Mouse (Mus musculus) embryonic facial prominence, embryonic 14.5 days (tissue): ENCODE measurements around the gene St8sia2. TPM values are rescaled to one million over a fixed set of nuclear protein-coding genes. Genes with fewer than 3 reads are reported as not detected.

Experiments
- ATAC-seq: fragments of 200-750 bp; cut with Nextera tagmentation; 2 replicates; pipeline ENCODE4 v1.8.0; 2017; ENCODE audit warnings: low read depth, moderate number of reproducible peaks, moderate TSS enrichment
- DNase-seq: peaks from one replicate; pipeline ENCODE4 v3.0.0-alpha.2; 2015; ENCODE audit warnings: low spot score
- H3K27ac ChIP-seq: fragments of 300-500 bp; sonication (generic); replicated peaks from 2 replicates; pipeline ENCODE4 v1.5.1; 2014; ENCODE audit warnings: low read depth, mild to moderate bottlenecking, low read length, moderate library complexity
- H3K27me3 ChIP-seq: fragments of 300-500 bp; sonication (generic); replicated peaks from 2 replicates; pipeline ENCODE4 v1.6.1; 2014; ENCODE audit warnings: low read length; ENCODE audit not compliant: control insufficient read depth, insufficient read depth
- H3K36me3 ChIP-seq: fragments of 300-500 bp; sonication (generic); 2 replicates; pipeline ENCODE4 v1.6.1; 2014; ENCODE audit warnings: low read length, mixed read lengths; ENCODE audit not compliant: control insufficient read depth, insufficient read depth
- H3K4me1 ChIP-seq: fragments of 300-500 bp; sonication (generic); 2 replicates; pipeline ENCODE4 v1.6.1; 2014; ENCODE audit warnings: antibody characterized with exemption, low read length; ENCODE audit not compliant: control insufficient read depth, insufficient read depth
- H3K4me2 ChIP-seq: fragments of 300-500 bp; sonication (generic); 2 replicates; pipeline ENCODE4 v1.6.1; 2014; ENCODE audit warnings: low read depth, mild to moderate bottlenecking, low read length, moderate library complexity, mixed read lengths
- H3K4me3 ChIP-seq: fragments of 300-500 bp; sonication (generic); 2 replicates; pipeline ENCODE4 v1.5.1; 2014; ENCODE audit warnings: low read depth, mild to moderate bottlenecking, low read length
- H3K9ac ChIP-seq: fragments of 300-500 bp; sonication (generic); 2 replicates; pipeline ENCODE4 v1.6.1; 2014; ENCODE audit warnings: low read depth, mild to moderate bottlenecking, low read length, moderate library complexity, mixed read lengths
- H3K9me3 ChIP-seq: fragments of 300-500 bp; sonication (generic); 2 replicates; pipeline ENCODE4 v1.6.1; 2016; ENCODE audit warnings: low read length; ENCODE audit not compliant: control insufficient read depth
- WGBS: fragments of 180-500 bp; shearing (Covaris S2); extraction: QIAGEN DNeasy Blood & Tissue Kit; methylation state at CpG from one replicate; pipeline ENCODE4 v1.1.7; 2014; 5-methylcytosine and 5-hydroxymethylcytosine counted together
- polyA plus RNA-seq: library from polyadenylated mRNA; unstranded; fragments of >200 nt; fragmentation: Nextera tagmentation; extraction: Ambion mirVana; gene quantifications from 2 replicates; pipeline ENCODE4 v1.2.1, GENCODE M21; 2014

Gene St8sia2
- polyA plus RNA-seq, 1 experiment from 2014 or later = 17.7 TPM

- Histone ChIP-seq H3K9ac (no peak overlapping the region), H3K27ac (no peak overlapping the region), H3K36me3 (no peaks in the 10 kb centered on the region), H3K4me3 (no peak overlapping the region), H3K4me2 (no peak overlapping the region), H3K27me3 (no peaks in the 10 kb centered on the region), H3K9me3 (no peaks in the 10 kb centered on the region), H3K4me1 (no peaks in the 10 kb centered on the region)
- DNase-seq (peak; percentile 85), ATAC-seq (no peak)
- WGBS = 21% methylated on average over 5 of the region's 5 CpGs
Measured at GRCm38 (mm10) chr7:74025007-74025406, 11.5 kb upstream of the St8sia2 start.

- H3K4me2 ChIP-seq = no peak overlapping the region
- H3K27ac ChIP-seq = no peak overlapping the region
- no peaks in the 10 kb centered on the region for H3K27me3 ChIP-seq
- no peak overlapping the region for H3K9ac ChIP-seq
- WGBS = 65% methylated on average over 3 of the region's 3 CpGs
- no peaks in the 10 kb centered on the region for H3K36me3 ChIP-seq
- H3K4me3 ChIP-seq = no peak overlapping the region
- ATAC-seq (no peak), DNase-seq (no peak)
- H3K9me3 ChIP-seq = no peaks in the 10 kb centered on the region
- no peaks in the 10 kb centered on the region for H3K4me1 ChIP-seq
Measured at GRCm38 (mm10) chr7:74024171-74024570, 10.7 kb upstream of the St8sia2 start.

GRCm38 (mm10) chr7:74022571-74022970 lies 9.1 kb upstream of the St8sia2 start:
- Histone ChIP-seq H3K27me3 (no peaks in the 10 kb centered on the region), H3K9ac (no peak overlapping the region)

GRCm38 (mm10) chr7:74021771-74022170 lies 8.3 kb upstream of the St8sia2 start:
- H3K36me3 ChIP-seq = no peaks in the 10 kb centered on the region
- no peaks in the 10 kb centered on the region for H3K27me3 ChIP-seq
- no peak overlapping the region for H3K4me2 ChIP-seq
- 80% methylated on average over 6 of the region's 6 CpGs for WGBS
- no peak for ATAC-seq
- no peak overlapping the region for H3K4me3 ChIP-seq
- H3K9ac ChIP-seq = no peak overlapping the region
- H3K4me1 ChIP-seq = no peaks in the 10 kb centered on the region
- H3K27ac ChIP-seq = no peak overlapping the region
- no peak for DNase-seq
- no peaks in the 10 kb centered on the region for H3K9me3 ChIP-seq

More at GRCm38 (mm10) chr7:74022571-74022970, 9.1 kb upstream of the St8sia2 start:
- ATAC-seq (no peak), DNase-seq (no peak)
- Histone ChIP-seq H3K4me1 (no peaks in the 10 kb centered on the region), H3K36me3 (no peaks in the 10 kb centered on the region), H3K4me3 (no peak overlapping the region), H3K27ac (no peak overlapping the region), H3K9me3 (no peaks in the 10 kb centered on the region), H3K4me2 (no peak overlapping the region)
- 71% methylated on average over 2 of the region's 2 CpGs for WGBS

GRCm38 (mm10) chr7:74016613-74017012 lies 3.1 kb upstream of the St8sia2 start:
- H3K4me1 ChIP-seq = peaks cover 3% of the 10 kb centered on the region; the same call in 1 of the 2 replicates
- ATAC-seq (no peak), DNase-seq (no peak)
- H3K27me3 ChIP-seq = no peaks in the 10 kb centered on the region
- H3K4me2 ChIP-seq = no peak overlapping the region
- H3K36me3 ChIP-seq = no peaks in the 10 kb centered on the region
- 88% methylated on average over 2 of the region's 2 CpGs for WGBS
- no peaks in the 10 kb centered on the region for H3K9me3 ChIP-seq
- H3K27ac ChIP-seq = no peak overlapping the region
- H3K4me3 ChIP-seq = no peak overlapping the region
- no peak overlapping the region for H3K9ac ChIP-seq

GRCm38 (mm10) chr7:74012858-74013600 lies 461 bp downstream of the St8sia2 start:
- H3K9ac ChIP-seq = peak overlapping the region; percentile 89
- peak overlapping the region; percentile 82 for H3K27ac ChIP-seq
- peak; percentile 25 for DNase-seq
- ATAC-seq = peak; percentile 58
- under 1% methylated on average over 34 of the region's 70 CpGs for WGBS
- H3K4me2 ChIP-seq = peak overlapping the region; percentile 92
- H3K36me3 ChIP-seq = no peaks in the 10 kb centered on the region
- peak overlapping the region; percentile 82 for H3K4me3 ChIP-seq
- no peaks in the 10 kb centered on the region for H3K27me3 ChIP-seq
- H3K4me1 ChIP-seq = peaks cover 3% of the 10 kb centered on the region; the same call in 1 of the 2 replicates
- H3K9me3 ChIP-seq = no peaks in the 10 kb centered on the region

- H3K27me3 ChIP-seq = no peaks in the 10 kb centered on the region
- peak overlapping the region; percentile 82 for H3K27ac ChIP-seq
- no peaks in the 10 kb centered on the region for H3K36me3 ChIP-seq
- 5% methylated on average over 28 of the region's 43 CpGs for WGBS
- H3K4me3 ChIP-seq = peak overlapping the region; percentile 82
- peaks cover 3% of the 10 kb centered on the region; the same call in 1 of the 2 replicates for H3K4me1 ChIP-seq
- H3K9me3 ChIP-seq = no peaks in the 10 kb centered on the region
- H3K9ac ChIP-seq = peak overlapping the region; percentile 89
- peak; percentile 26 for DNase-seq
- peak overlapping the region; percentile 92 for H3K4me2 ChIP-seq
- 0 out of 2 replicates have a peak, but pooled peaks have one; percentile 2 for ATAC-seq
Measured at GRCm38 (mm10) chr7:74011976-74012857, 1.3 kb downstream of the St8sia2 start.

- H3K4me1 ChIP-seq = peaks cover 6% of the 10 kb centered on the region
- WGBS = 45% methylated on average over 7 of the region's 7 CpGs
- no peak overlapping the region for H3K4me2 ChIP-seq
- no peaks in the 10 kb centered on the region for H3K27me3 ChIP-seq
- H3K4me3 ChIP-seq = no peak overlapping the region
- H3K9ac ChIP-seq = no peak overlapping the region
- no peaks in the 10 kb centered on the region for H3K36me3 ChIP-seq
- DNase-seq (no peak), ATAC-seq (no peak)
- H3K27ac ChIP-seq = no peak overlapping the region
- H3K9me3 ChIP-seq = no peaks in the 10 kb centered on the region
Measured at GRCm38 (mm10) chr7:74008946-74009542, 4.4 kb downstream of the St8sia2 start.
